Mouse (Mus musculus) embryonic facial prominence, embryonic 15.5 days (tissue): Measurements from ENCODE around the gene Rcor2. TPM values are rescaled to one million over a fixed set of nuclear protein-coding genes. Genes with fewer than 3 reads are reported as not detected.

Source experiments
- ATAC-seq: fragments of 200-750 bp; cut with Nextera tagmentation; 2 replicates; pipeline ENCODE4 v1.8.0; 2017; ENCODE audit warnings: low read depth, moderate TSS enrichment; ENCODE audit not compliant: insufficient number of reproducible peaks, low FRiP score, low TSS enrichment
- H3K27ac ChIP-seq: fragments of 300-500 bp; sonication (generic); replicated peaks from 2 replicates; pipeline ENCODE4 v1.5.1; 2015; ENCODE audit warnings: mild to moderate bottlenecking, inconsistent platforms
- H3K27me3 ChIP-seq: fragments of 300-500 bp; sonication (generic); 2 replicates; pipeline ENCODE4 v1.6.1; 2015; ENCODE audit warnings: inconsistent platforms
- H3K36me3 ChIP-seq: fragments of 300-500 bp; sonication (generic); 2 replicates; pipeline ENCODE4 v1.6.1; 2015; ENCODE audit warnings: mild to moderate bottlenecking, inconsistent platforms
- H3K4me1 ChIP-seq: fragments of 300-500 bp; sonication (generic); 2 replicates; pipeline ENCODE4 v1.6.1; 2015; ENCODE audit warnings: inconsistent platforms
- H3K4me2 ChIP-seq: fragments of 300-500 bp; sonication (generic); replicated peaks from 2 replicates; pipeline ENCODE4 v1.6.1; 2015; ENCODE audit warnings: mild to moderate bottlenecking, inconsistent platforms
- H3K4me3 ChIP-seq: fragments of 300-500 bp; sonication (generic); replicated peaks from 2 replicates; pipeline ENCODE4 v1.5.1; 2015; ENCODE audit warnings: mild to moderate bottlenecking, inconsistent platforms
- H3K9ac ChIP-seq: fragments of 300-500 bp; sonication (generic); 2 replicates; pipeline ENCODE4 v1.6.1; 2015; ENCODE audit warnings: inconsistent platforms
- H3K9me3 ChIP-seq: fragments of 300-500 bp; sonication (generic); replicated peaks from 2 replicates; pipeline ENCODE4 v1.6.1; 2016; ENCODE audit warnings: inconsistent platforms
- WGBS: fragments of 180-500 bp; shearing (Covaris S2); methylation state at CpG from one replicate; pipeline ENCODE4 v1.1.7; 2015; 5-methylcytosine and 5-hydroxymethylcytosine counted together
- polyA plus RNA-seq: library from polyadenylated mRNA; unstranded; fragments of >200 nt; fragmentation: Nextera tagmentation; extraction: Ambion mirVana; gene quantifications from 2 replicates; pipeline ENCODE4 v1.2.1, GENCODE M21; 2015

Gene Rcor2
- 20.3 and 22.9 TPM in 2 replicates for polyA plus RNA-seq

DNA sequence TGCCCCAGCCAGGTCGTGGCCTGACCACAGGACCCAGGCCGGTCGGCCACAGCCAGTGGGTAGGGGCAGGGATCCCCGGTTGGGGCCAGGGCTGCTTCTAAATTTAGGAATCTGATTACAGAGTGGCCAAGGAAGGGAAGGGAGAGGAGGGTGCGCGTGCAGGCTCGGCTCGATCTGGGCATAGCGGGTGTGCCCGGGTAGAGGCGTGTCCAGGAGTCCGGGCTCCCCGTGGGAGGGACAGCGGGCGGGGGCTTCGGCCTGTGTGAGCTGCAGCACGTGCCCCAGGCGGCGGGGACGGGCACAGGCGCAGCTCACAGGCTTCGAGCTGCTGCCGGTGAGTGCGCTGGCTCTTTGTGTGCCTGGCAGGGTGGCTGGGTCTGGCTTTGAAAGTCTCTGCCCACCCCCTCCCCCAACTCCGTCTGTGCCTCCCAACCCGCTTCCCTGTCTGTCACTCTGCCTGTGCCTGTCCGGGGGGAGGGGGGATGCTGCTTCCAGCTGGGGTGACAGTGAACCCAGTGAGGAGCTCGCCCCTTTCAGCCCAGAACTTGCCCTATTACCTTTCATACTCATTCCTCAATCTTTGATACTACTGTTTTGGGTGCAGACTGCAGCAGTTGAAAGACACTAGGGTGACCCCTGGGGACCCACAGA lies at the start of gene Rcor2:
TSS of gene Rcor2 (plus strand) at position 235 of the 651 bp plus-strand sequence.
- Histone ChIP-seq H3K27ac (peak within 1 kb of the TSS; percentile 94), H3K9ac (peak within 1 kb of the TSS; percentile 79), H3K4me3 (peak within 1 kb of the TSS; percentile 76), H3K27me3 (no peaks in the 10 kb centered on the region), H3K4me2 (peak within 1 kb of the TSS; percentile 88), H3K9me3 (no peaks in the 10 kb centered on the region), H3K4me1 (peaks cover 61% of the 10 kb centered on the region), H3K36me3 (peaks cover 14% of the 10 kb centered on the region)
- WGBS, result under 1% methylated on average over 28 of the region's 28 CpGs
- ATAC-seq, result peak; percentile 75

DNA sequence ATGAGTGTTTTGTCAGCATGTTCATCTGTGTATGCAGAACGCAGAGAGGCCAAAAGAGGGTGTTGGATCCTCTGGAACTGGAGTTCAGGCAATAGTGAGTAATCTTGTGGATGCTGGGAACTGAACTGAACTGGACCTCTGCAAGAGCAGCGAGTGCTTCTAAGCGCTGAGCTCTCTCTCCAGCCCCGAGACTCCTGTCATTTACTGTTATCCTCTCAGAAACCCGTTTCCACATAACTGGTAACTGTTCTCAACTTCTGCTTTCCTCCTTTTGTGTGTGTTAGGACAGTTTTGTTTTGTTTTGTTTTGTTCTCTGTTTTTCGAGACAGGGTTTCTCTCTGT lies 49.2 kb upstream of the Rcor2 start:
- Histone ChIP-seq H3K4me3 (peak overlapping the region; percentile 84), H3K36me3 (peaks cover 29% of the 10 kb centered on the region), H3K4me2 (peak overlapping the region; percentile 58), H3K9me3 (no peaks in the 10 kb centered on the region), H3K4me1 (peaks cover 31% of the 10 kb centered on the region), H3K27ac (no peak overlapping the region), H3K27me3 (no peaks in the 10 kb centered on the region), H3K9ac (peak overlapping the region; percentile 74)
- no peak for ATAC-seq
- 10% methylated on average over 6 of the region's 6 CpGs for WGBS

DNA sequence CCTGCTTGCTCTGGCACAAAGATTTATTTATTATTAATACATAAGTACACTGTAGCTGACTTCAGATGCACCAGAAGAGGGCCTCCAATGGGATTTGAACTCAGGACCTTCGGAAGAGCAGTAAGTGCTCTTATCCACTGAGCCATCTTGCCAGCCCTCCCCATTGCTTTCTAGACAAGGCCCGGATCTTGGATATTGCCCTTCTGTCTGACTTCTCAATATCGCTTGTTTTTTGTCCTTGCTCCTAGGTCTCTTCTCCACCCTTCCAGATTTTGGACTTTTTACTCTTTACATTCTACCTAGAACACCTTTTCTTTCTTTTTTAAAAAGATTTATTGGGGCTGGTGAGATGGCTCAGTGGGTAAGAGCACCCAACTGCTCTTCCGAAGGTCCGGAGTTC lies 48.4 kb upstream of the Rcor2 start:
- H3K4me3 ChIP-seq, result no peak overlapping the region
- ATAC-seq, result no peak
- no peak overlapping the region for H3K4me2 ChIP-seq
- peaks cover 31% of the 10 kb centered on the region for H3K4me1 ChIP-seq
- no peak overlapping the region for H3K27ac ChIP-seq
- H3K27me3 ChIP-seq, result no peaks in the 10 kb centered on the region
- peaks cover 23% of the 10 kb centered on the region for H3K36me3 ChIP-seq
- 95% methylated on average over 5 of the region's 5 CpGs for WGBS
- H3K9me3 ChIP-seq, result no peaks in the 10 kb centered on the region
- H3K9ac ChIP-seq, result no peak overlapping the region

DNA sequence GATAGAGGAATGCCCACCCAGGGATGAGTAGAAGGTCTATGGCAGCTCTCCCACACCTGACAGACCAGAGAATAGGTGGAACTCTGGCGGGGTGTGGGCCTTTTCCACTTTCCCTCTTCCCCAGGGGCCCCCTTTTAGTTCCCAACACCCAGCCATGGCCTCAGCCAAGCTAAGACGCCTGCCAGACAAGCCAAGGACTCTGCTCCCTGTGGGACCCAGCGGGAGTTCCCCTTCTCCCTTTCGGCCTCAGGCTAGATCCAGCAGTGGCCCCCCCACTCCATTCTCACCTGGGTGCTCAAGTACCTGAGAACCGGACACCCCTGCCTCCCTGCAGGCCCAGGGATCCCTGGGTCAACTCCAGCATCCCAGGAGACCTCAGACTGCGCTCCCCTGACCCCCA lies 44.9 kb upstream of the Rcor2 start:
- Histone ChIP-seq H3K27ac (no peak overlapping the region), H3K36me3 (peaks cover 15% of the 10 kb centered on the region), H3K27me3 (no peaks in the 10 kb centered on the region), H3K4me3 (no peak overlapping the region), H3K4me1 (peaks cover 7% of the 10 kb centered on the region), H3K4me2 (no peak overlapping the region), H3K9me3 (no peaks in the 10 kb centered on the region), H3K9ac (no peak overlapping the region)
- WGBS, result 86% methylated on average over 6 of the region's 6 CpGs
- no peak for ATAC-seq

DNA sequence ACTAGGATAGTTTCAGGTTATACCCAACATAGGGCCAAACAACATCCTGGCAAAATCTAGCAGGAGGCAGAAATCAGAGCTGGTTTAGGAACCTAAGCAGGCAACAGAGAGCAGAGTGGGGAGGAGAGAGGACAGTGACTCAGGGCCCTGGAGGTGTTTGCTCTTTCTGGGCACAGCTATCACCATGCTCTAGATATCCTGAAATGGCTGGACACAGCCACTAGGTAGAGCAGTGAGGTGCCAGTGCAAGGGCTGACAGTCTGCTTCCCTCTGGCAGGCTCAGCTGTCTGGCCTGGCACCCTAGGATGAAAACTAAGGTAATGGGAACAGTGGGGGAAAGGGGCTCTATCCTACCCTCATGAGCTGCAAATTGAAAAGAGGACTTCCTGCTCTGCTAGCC lies 43.6 kb upstream of the Rcor2 start:
- ATAC-seq, result no peak
- H3K27me3 ChIP-seq, result no peaks in the 10 kb centered on the region

DNA sequence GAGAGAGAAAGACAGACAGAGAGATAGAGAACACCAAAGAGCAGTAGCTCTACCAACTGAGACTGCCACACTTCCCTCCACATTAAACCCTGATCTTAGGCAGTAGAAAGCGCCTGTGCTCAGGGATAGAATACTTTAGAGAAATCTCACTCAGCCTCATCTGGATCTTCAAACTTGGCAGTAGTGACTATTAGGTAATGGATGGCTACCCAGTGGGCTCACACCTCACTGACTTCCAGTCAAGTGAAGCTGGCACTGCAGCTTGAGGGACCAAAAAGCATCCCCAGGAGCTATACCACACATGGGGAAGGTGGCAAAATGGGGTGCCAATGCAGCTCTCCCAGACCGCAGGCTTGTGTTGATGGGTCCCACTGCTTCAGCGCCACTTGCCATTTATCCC lies 42.9 kb upstream of the Rcor2 start:
- 86% methylated on average over 3 of the region's 3 CpGs for WGBS
- peaks cover 34% of the 10 kb centered on the region for H3K36me3 ChIP-seq
- no peak for ATAC-seq

More for the DNA sequence above, 43.6 kb upstream of the Rcor2 start:
- Histone ChIP-seq H3K36me3 (peaks cover 28% of the 10 kb centered on the region), H3K4me3 (no peak overlapping the region), H3K9me3 (no peaks in the 10 kb centered on the region), H3K27ac (no peak overlapping the region), H3K4me1 (no peaks in the 10 kb centered on the region), H3K4me2 (no peak overlapping the region), H3K9ac (no peak overlapping the region)

DNA sequence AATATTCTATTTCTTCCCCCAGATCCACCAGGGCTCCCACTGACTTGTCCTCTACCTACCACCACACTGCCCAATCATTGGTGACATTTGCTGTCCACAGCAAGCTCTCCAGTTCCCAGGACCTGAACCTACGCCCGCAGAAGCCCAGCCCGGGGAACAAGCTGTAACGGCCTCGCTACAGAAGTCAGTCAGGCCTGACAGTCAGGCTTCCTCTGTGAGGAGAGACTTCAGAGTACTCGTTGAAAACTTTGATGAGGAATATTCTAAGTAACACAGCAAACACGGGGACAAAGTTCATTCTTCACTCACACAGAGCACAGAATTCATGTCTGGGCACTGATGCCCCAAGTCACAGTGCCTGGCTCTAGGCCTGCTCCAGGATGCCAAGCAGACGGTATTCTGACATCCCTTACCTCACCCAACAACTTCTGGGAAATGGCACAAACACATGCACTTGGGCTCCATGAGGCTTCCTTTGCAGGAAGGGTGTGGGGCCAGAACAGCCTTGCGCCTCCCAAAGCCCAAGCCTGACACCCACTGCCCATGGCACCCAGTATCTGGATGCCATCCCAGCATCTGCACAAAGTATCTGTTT lies 41.9 kb upstream of the Rcor2 start:
- 83% methylated on average over 9 of the region's 9 CpGs for WGBS
- H3K4me3 ChIP-seq, result no peak overlapping the region
- H3K9me3 ChIP-seq, result no peaks in the 10 kb centered on the region
- no peak overlapping the region for H3K4me2 ChIP-seq
- H3K27me3 ChIP-seq, result no peaks in the 10 kb centered on the region
- H3K36me3 ChIP-seq, result peaks cover 43% of the 10 kb centered on the region
- ATAC-seq, result no peak
- no peak overlapping the region for H3K27ac ChIP-seq
- no peaks in the 10 kb centered on the region for H3K4me1 ChIP-seq
- H3K9ac ChIP-seq, result no peak overlapping the region

More for the DNA sequence above, 42.9 kb upstream of the Rcor2 start:
- H3K27ac ChIP-seq, result no peak overlapping the region
- no peak overlapping the region for H3K4me2 ChIP-seq
- H3K9me3 ChIP-seq, result no peaks in the 10 kb centered on the region
- no peaks in the 10 kb centered on the region for H3K27me3 ChIP-seq
- no peaks in the 10 kb centered on the region for H3K4me1 ChIP-seq
- H3K9ac ChIP-seq, result no peak overlapping the region
- no peak overlapping the region for H3K4me3 ChIP-seq

DNA sequence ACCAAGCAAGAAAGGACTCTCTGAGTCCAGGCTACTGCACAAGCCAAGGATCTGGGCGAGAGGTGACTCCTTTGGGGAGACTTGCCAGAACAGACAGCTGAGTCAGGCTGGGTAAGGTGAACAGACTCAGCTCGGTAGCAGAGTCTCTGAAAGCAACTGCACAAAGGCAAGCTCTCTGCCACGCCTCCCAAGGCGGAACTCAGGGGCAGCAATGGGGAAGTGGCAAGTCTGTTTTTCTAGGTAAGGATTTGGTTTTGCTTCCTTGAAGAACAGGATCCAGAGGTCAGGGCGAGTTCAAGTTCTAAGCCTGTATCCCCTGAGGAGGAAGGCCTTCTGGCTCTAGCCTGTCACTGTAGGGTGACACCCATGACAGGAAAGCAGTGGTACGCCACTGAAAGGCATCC lies 40.6 kb upstream of the Rcor2 start:
- no peak for ATAC-seq
- Histone ChIP-seq H3K4me3 (no peak overlapping the region), H3K36me3 (peaks cover 56% of the 10 kb centered on the region), H3K4me1 (no peaks in the 10 kb centered on the region), H3K4me2 (no peak overlapping the region), H3K9ac (no peak overlapping the region), H3K27ac (peak overlapping the region; percentile 39), H3K27me3 (no peaks in the 10 kb centered on the region), H3K9me3 (no peaks in the 10 kb centered on the region)
- WGBS, result 79% methylated on average over 6 of the region's 6 CpGs

DNA sequence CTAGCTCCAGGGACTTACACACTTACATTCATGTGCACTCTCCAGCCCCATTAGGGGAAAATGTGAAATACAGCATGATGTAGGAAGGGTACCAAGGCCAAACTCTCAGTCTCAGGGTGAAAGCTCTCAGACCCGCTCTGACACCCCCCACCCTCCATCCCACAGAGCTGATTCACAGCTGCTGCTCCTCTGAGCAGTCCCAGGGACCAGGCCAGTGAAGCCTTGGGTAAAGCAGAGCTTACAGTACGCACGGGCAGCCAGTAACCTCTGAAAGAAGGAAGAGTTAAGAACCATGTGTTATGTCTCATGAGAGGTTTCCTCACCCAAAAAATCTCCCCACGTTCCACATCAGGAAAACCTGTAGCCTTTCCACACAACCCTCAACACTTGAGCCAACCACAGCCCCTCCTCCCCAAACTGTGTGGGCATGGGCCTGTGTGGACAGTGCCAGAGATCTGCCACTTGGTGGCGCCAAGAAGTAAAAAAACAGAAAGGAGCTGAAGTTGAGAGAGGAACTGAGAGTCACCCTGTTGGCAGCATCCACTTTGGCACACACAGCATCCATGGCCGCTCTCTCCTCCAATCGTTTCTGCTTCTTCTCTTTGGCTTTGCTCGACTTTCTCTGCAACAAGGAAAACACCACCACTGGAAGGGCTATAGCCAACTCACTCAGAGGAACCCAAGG lies 32.4 kb upstream of the Rcor2 start:
- 50% methylated on average over 8 of the region's 8 CpGs for WGBS
- ATAC-seq, result peak; percentile 85
- no peak overlapping the region for H3K27ac ChIP-seq
- H3K4me2 ChIP-seq, result no peak overlapping the region
- H3K9me3 ChIP-seq, result no peaks in the 10 kb centered on the region
- no peak overlapping the region for H3K4me3 ChIP-seq
- peaks cover 47% of the 10 kb centered on the region for H3K36me3 ChIP-seq
- H3K4me1 ChIP-seq, result peaks cover 9% of the 10 kb centered on the region
- no peak overlapping the region for H3K9ac ChIP-seq
- no peaks in the 10 kb centered on the region for H3K27me3 ChIP-seq

DNA sequence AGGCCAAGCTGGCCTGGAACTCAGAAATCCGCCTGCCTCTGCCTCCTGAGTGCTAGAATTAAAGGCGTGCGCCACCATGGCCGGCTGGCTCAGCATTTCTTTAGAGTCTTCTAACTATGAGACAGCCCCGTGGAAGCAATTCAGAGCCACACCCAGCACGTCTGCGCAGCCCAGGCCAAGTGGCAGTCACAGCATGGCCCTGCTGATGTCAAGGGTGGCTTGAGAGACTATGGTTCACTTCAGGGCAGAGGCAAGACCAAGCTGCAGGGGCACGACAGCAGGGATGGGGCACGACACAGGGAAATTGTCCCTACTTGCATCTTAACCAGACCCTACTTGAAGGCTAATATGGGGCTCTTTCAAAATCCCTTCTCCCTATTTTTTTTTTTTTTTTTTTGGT lies 31.7 kb upstream of the Rcor2 start:
- H3K27me3 ChIP-seq, result no peaks in the 10 kb centered on the region
- 89% methylated on average over 9 of the region's 9 CpGs for WGBS
- H3K4me3 ChIP-seq, result no peak overlapping the region
- H3K36me3 ChIP-seq, result peaks cover 39% of the 10 kb centered on the region
- ATAC-seq, result no peak
- peaks cover 17% of the 10 kb centered on the region for H3K4me1 ChIP-seq
- no peak overlapping the region for H3K27ac ChIP-seq
- no peak overlapping the region for H3K4me2 ChIP-seq
- H3K9ac ChIP-seq, result no peak overlapping the region
- no peaks in the 10 kb centered on the region for H3K9me3 ChIP-seq

DNA sequence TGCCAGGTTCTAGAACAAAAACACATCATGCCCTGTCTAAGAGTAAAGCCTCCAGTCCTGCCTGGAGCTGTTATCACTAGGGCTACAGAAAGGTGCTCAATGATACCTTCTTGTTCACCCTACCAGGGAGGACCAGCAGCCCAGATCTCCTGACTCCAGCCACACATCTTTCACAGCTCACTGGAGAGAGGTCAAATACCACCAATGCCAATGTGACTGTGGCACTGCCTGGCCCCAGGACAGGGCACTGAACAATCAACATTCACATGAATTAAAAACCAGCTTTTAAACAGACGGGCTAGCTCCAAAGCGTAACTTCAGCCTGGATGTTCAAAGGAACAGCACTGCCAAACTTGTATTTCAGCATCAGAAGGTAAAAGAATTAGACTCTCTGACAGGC lies 31.1 kb upstream of the Rcor2 start:
- Histone ChIP-seq H3K4me3 (no peak overlapping the region), H3K4me1 (peaks cover 18% of the 10 kb centered on the region), H3K27me3 (no peaks in the 10 kb centered on the region), H3K9ac (no peak overlapping the region), H3K27ac (no peak overlapping the region), H3K36me3 (peaks cover 34% of the 10 kb centered on the region), H3K4me2 (no peak overlapping the region), H3K9me3 (no peaks in the 10 kb centered on the region)
- WGBS, result 84% methylated on average over 2 of the region's 2 CpGs
- ATAC-seq, result no peak
